ENCODE assay signal across 24 mouse cellular contexts in genomic region chr2:57644117-57644516, GRCm38 (mm10).
DNase-seq lines count a peak whose midpoint lies in the region; ATAC-seq lines count a peak whose summit lies in the region.
"Had no signal": no experiment of that assay in that cellular context is flagged by ENCODE, and none has a peak within 500 bp of the region (broad histone marks: within the 10 kb centered on the region; RNA-seq: fewer than 3 reads in every experiment).

No protein-coding gene starts in this region.

- peak; percentile 12 for DNase-seq in adrenal gland, postnatal 10 days
- no peak for DNase-seq in adrenal gland, adult (ENCODE audit: inconsistent age in 2 of 2, low spot score in 1 of 2)
- peak; percentile 9 to 25 for DNase-seq in cerebellum, postnatal 10 days
- DNase-seq in cerebellum, adult 8-10 months: no peak
- peak; percentile 67 for DNase-seq in Muller cell, postnatal 12 days (ENCODE audit: inconsistent ontology term)
- no peak for DNase-seq in liver, embryonic 11.5 days (ENCODE audit: low spot score)
- no peak for DNase-seq in heart, adult 9 months (ENCODE audit: low spot score in 2 of 2)
- DNase-seq: adrenal gland, adult 2 months; adrenal gland, postnatal 25 days; B cell, adult 2 months; cerebellum, adult 11 months; cerebellum, adult 18-20 months; cerebellum, adult 9-10 months; cerebellum, postnatal 36 days; embryo, embryonic 11 days had no signal

- WGBS in liver, embryonic 11.5 days: 59% methylated on average over 2 of the region's 2 CpGs

- no peak overlapping the region for H3K27ac ChIP-seq in liver, embryonic 11.5 days (ENCODE audit: low read depth, low read length)
- H3K27ac ChIP-seq: embryonic facial prominence, embryonic 13.5 days; embryonic facial prominence, embryonic 15.5 days; forebrain, embryonic 13.5 days had no signal

- H3K27me3 ChIP-seq in liver, embryonic 11.5 days (replicated peaks; ENCODE audit: control insufficient read depth, insufficient read depth, low read length): no peaks in the 10 kb centered on the region
- H3K27me3 ChIP-seq: CH12.LX; embryonic facial prominence, embryonic 13.5 days; embryonic facial prominence, embryonic 15.5 days; forebrain, embryonic 13.5 days had no signal

- H3K4me2 ChIP-seq in liver, embryonic 11.5 days: no peak overlapping the region
- H3K4me2 ChIP-seq: embryonic facial prominence, embryonic 13.5 days; embryonic facial prominence, embryonic 15.5 days; forebrain, embryonic 13.5 days had no signal

- H3K9ac ChIP-seq in liver, embryonic 11.5 days (ENCODE audit: low read depth, low read length): no peak overlapping the region
- H3K9ac ChIP-seq: embryonic facial prominence, embryonic 13.5 days; embryonic facial prominence, embryonic 15.5 days; forebrain, embryonic 13.5 days had no signal

- H3K36me3 ChIP-seq in liver, embryonic 11.5 days (ENCODE audit: control insufficient read depth, insufficient read depth, low read length): no peaks in the 10 kb centered on the region
- H3K36me3 ChIP-seq: embryonic facial prominence, embryonic 13.5 days; embryonic facial prominence, embryonic 15.5 days; G1E had no signal

- no peaks in the 10 kb centered on the region for H3K9me3 ChIP-seq in liver, embryonic 11.5 days (ENCODE audit: control insufficient read depth, low read length)
- H3K9me3 ChIP-seq: embryonic facial prominence, embryonic 13.5 days; embryonic facial prominence, embryonic 15.5 days; forebrain, embryonic 13.5 days; G1E had no signal

- no peak overlapping the region for H3K4me3 ChIP-seq in liver, embryonic 11.5 days (ENCODE audit: low read depth, low read length)
- H3K4me3 ChIP-seq: embryonic facial prominence, embryonic 13.5 days; embryonic facial prominence, embryonic 15.5 days; erythroblast, embryonic 14.5 days; forebrain, embryonic 13.5 days had no signal

- peak; percentile 55 for ATAC-seq in granulocyte monocyte progenitor cell, adult 5-6 weeks (replicated peaks; ENCODE audit: poor library complexity, severe bottlenecking)
- no peak for ATAC-seq in liver, embryonic 11.5 days (replicated peaks; ENCODE audit: low FRiP score)
- ATAC-seq: CD4-positive, CD25-positive, alpha-beta regulatory T cell, adult 4 months; forebrain, embryonic 13.5 days; forebrain, embryonic 16.5 days had no signal

- H3K4me1 ChIP-seq in liver, embryonic 11.5 days (replicated peaks; ENCODE audit: control insufficient read depth, insufficient read depth, low read length): no peaks in the 10 kb centered on the region
- H3K4me1 ChIP-seq: embryonic facial prominence, embryonic 13.5 days; embryonic facial prominence, embryonic 15.5 days; forebrain, embryonic 13.5 days had no signal

Comparison
In these comparisons a context has a peak if more than half of its experiments do, and no peak if none do; other contexts are left out.
1. DNase-seq: peak in adrenal gland, postnatal 10 days (single experiment), cerebellum, postnatal 10 days (2 of 2) and Muller cell, postnatal 12 days (single experiment); none in adrenal gland, adult (0 of 2), cerebellum, adult 8-10 months (single experiment), liver, embryonic 11.5 days (single experiment) and heart, adult 9 months (0 of 2).